Mouse (Mus musculus) stomach, embryonic 15.5 days (tissue): ENCODE data around the gene Cd5. TPM values are rescaled to one million over a fixed set of nuclear protein-coding genes. Genes with fewer than 3 reads are reported as not detected.
A peak's percentile ranks its signal among the peaks of the same experiment; 100 is the strongest.

Experiments
- ATAC-seq: fragments of 200-750 bp; cut with Nextera tagmentation; 2 replicates; pipeline ENCODE4 v1.8.0; 2017; ENCODE audit warnings: low read depth, moderate number of reproducible peaks, moderate TSS enrichment; ENCODE audit not compliant: insufficient read depth, low FRiP score
- H3K27ac ChIP-seq: fragments of 300-500 bp; sonication (generic); 2 replicates; pipeline ENCODE4 v1.5.1; 2015; ENCODE audit warnings: mild to moderate bottlenecking, inconsistent platforms
- H3K27me3 ChIP-seq: fragments of 300-500 bp; sonication (generic); replicated peaks from 2 replicates; pipeline ENCODE4 v1.6.1; 2015; ENCODE audit warnings: inconsistent platforms
- H3K36me3 ChIP-seq: fragments of 300-500 bp; sonication (generic); 2 replicates; pipeline ENCODE4 v1.6.1; 2015; ENCODE audit warnings: inconsistent platforms
- H3K4me1 ChIP-seq: fragments of 300-500 bp; sonication (generic); 2 replicates; pipeline ENCODE4 v1.6.1; 2015; ENCODE audit warnings: inconsistent platforms
- H3K4me2 ChIP-seq: fragments of 300-500 bp; sonication (generic); 2 replicates; pipeline ENCODE4 v1.6.1; 2015; ENCODE audit warnings: mild to moderate bottlenecking, inconsistent platforms
- H3K4me3 ChIP-seq: fragments of 300-500 bp; sonication (generic); replicated peaks from 2 replicates; pipeline ENCODE4 v1.5.1; 2015; ENCODE audit warnings: inconsistent platforms
- H3K9ac ChIP-seq: fragments of 300-500 bp; sonication (generic); 2 replicates; pipeline ENCODE4 v1.6.1; 2015; ENCODE audit warnings: inconsistent platforms
- H3K9me3 ChIP-seq: fragments of 300-500 bp; sonication (generic); 2 replicates; pipeline ENCODE4 v1.6.1; 2016; ENCODE audit warnings: inconsistent platforms
- WGBS: fragments of 180-500 bp; shearing (Covaris S2); methylation state at CpG from one replicate; pipeline ENCODE4 v1.1.7; 2015; 5-methylcytosine and 5-hydroxymethylcytosine counted together
- polyA plus RNA-seq: library from polyadenylated mRNA; unstranded; fragments of >200 nt; fragmentation: Nextera tagmentation; extraction: Ambion mirVana; gene quantifications from 2 replicates; pipeline ENCODE4 v1.2.1, GENCODE M21; 2015

Gene Cd5
- polyA plus RNA-seq, 1 experiment from 2014 or later: 1.9 TPM

DNA sequence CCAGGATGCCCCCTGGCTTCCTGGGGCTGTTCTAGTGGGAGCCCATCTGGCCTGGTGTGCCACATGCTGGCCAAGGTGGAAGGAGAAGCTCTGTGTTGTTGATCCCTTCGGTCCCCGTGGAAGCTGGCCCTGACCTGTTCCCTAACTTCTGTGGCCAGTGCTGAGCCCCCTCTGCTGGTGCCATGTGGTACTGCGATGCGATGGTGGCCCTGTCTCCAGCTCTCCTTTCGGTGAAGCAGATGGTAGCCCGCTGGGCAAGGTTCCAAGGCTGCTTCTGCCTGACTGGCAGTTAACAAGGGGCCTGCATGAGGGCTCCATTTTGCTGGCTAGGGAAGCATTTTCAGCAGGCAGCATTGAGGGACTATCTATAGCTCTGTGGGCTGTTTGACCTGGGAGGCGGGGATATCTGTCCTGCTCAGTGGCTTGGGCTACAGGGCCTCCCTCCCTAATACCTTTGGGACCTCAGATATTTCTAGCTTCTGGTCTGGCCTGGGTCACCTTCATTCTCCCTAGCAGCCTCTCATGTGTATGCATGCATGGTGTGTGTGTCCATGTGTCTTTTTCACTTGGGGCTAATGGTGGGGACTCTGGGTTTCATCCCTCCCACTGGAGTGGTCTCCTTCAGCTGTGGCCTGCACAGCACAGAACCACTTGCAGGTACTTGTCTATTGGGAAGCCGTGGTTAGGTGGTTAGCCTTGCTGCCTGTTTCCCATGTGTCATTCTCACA is 29.3 kb downstream of the Cd5 start:
- Histone ChIP-seq H3K4me3 (no peak overlapping the region), H3K9ac (no peak overlapping the region), H3K4me2 (no peak overlapping the region), H3K27ac (peak overlapping the region; percentile 27; the same call in 1 of the 2 replicates), H3K36me3 (peaks cover 46% of the 10 kb centered on the region), H3K9me3 (no peaks in the 10 kb centered on the region), H3K4me1 (peaks cover 13% of the 10 kb centered on the region), H3K27me3 (no peaks in the 10 kb centered on the region)
- WGBS: 19% methylated on average over 8 of the region's 8 CpGs
- ATAC-seq: peak; percentile 63

- Histone ChIP-seq H3K9me3 (no peaks in the 10 kb centered on the region), H3K9ac (no peak overlapping the region), H3K27me3 (no peaks in the 10 kb centered on the region), H3K4me1 (peaks cover 13% of the 10 kb centered on the region), H3K4me3 (no peak overlapping the region), H3K27ac (peak overlapping the region; percentile 27; the same call in 1 of the 2 replicates), H3K36me3 (peaks cover 42% of the 10 kb centered on the region), H3K4me2 (no peak overlapping the region)
- 86% methylated on average over 6 of the region's 6 CpGs for WGBS
- ATAC-seq: no peak
Observed at GRCm38 (mm10) chr19:10708900-10709299, 29.9 kb downstream of the Cd5 start.

DNA sequence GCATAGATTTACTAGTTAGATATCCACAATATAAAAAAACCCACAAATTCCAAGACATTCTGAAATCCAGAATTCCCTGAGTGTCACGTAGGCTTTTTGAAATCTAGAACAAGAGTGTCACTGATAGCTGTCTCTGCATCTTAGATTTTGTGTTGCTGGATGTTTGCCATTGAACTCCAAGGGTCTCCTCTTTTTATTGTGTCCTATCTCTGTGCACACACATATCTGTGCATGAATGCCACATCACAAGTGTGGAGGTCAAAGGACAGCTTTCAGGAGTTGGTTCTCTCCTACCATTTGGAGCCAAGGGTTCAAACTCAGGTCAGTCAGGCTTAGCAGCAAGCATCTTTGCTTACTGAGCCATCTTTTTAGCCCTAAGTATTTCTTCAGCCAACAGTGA is 30.9 kb downstream of the Cd5 start:
- H3K27me3 ChIP-seq: no peaks in the 10 kb centered on the region
- H3K36me3 ChIP-seq: peaks cover 33% of the 10 kb centered on the region

DNA sequence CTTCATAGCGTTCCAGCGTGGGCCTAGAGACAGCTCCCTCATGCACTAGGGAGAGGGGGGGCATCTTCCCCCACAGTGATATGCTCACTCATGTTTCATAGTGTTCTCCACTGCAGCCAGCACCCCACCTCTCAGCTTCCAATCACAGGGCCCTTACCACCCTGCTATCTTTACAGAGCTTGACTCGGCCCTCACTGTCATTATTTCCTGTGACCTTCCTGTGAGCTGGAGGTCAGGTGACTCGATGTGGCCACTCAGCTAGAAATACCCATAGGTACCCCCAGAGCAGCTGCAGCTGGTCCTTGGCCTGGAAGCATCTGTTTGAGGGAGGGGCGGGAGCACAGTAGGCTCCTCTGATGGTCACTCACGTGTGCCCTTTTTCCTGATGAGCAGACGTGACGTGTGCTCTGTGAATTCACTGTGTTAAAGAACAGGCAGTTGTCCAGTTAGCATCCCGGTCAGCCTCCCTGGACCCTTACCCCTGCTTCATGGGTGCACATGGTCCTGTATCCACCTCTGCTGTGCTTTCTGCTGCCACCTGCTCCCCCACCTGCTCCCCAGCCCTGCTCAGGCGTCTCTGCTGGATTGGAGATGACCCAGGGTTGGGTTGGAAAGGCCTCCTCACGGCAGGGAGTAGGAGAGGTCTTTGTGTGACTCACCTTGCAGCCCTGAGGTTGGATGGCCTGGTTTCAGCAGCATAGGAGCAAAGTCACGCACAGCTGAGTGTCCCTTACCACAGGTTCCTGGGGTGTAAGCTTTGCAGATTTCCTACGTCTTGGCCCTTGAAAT is 31.5 kb downstream of the Cd5 start:
- Histone ChIP-seq H3K9me3 (no peaks in the 10 kb centered on the region), H3K27me3 (no peaks in the 10 kb centered on the region), H3K4me2 (no peak overlapping the region), H3K36me3 (peaks cover 27% of the 10 kb centered on the region), H3K9ac (no peak overlapping the region), H3K4me1 (peaks cover 16% of the 10 kb centered on the region), H3K27ac (no peak overlapping the region), H3K4me3 (no peak overlapping the region)
- no peak for ATAC-seq
- 76% methylated on average over 13 of the region's 13 CpGs for WGBS

More for the DNA sequence above, 30.9 kb downstream of the Cd5 start:
- H3K9ac ChIP-seq: no peak overlapping the region
- whole genome bisulfite sequencing: 89% methylated on average over 1 of the region's 1 CpGs
- no peaks in the 10 kb centered on the region for H3K9me3 ChIP-seq
- H3K4me2 ChIP-seq: no peak overlapping the region
- H3K4me1 ChIP-seq: peaks cover 16% of the 10 kb centered on the region
- no peak overlapping the region for H3K27ac ChIP-seq
- no peak for ATAC-seq
- H3K4me3 ChIP-seq: no peak overlapping the region

DNA sequence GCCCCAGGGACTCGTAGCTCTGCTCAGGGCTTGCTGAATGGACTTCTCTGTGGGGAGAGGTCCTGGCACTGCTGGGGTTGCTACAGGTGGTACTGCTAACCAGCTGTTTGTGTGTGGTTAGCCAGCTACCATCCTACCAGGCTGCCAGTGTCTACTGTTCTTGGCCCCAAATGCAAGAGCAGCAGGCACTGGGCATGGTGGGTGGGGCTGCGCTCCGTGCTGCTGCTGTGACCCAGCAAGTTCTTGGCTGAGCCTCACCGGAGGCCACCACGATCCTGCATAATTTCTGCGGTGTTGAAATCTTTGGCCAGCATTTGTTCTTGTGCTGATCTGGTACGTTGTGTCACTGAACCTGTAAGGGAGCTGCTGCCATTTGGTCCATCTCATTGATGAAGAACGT is 35.3 kb downstream of the Cd5 start:
- Histone ChIP-seq H3K9ac (no peak overlapping the region), H3K4me3 (no peak overlapping the region), H3K27me3 (no peaks in the 10 kb centered on the region), H3K4me2 (no peak overlapping the region), H3K36me3 (peaks cover 15% of the 10 kb centered on the region), H3K4me1 (peaks cover 24% of the 10 kb centered on the region), H3K9me3 (no peaks in the 10 kb centered on the region), H3K27ac (no peak overlapping the region)
- no peak for ATAC-seq
- WGBS: 86% methylated on average over 8 of the region's 8 CpGs

DNA sequence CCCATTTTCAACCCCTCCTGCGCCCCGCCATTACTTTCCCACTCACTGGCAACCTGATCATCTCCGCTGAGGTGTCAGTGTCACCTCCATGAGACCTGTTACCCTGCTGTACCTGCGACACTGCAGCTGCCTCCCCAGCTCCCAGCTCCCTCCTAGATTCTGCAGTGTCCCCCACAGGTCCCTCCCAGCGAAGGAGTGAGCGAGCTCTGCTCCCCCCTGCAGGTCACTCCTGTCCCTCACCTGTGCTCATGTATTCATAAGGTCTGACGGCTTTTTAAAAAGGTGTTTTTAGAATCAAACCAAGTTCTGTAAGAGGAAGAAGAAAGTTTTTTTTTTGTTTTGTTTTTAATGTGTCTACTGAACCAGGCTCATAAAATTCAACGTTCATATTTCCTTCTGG is 36.7 kb downstream of the Cd5 start:
- ATAC-seq: no peak
- no peak overlapping the region for H3K9ac ChIP-seq
- H3K27me3 ChIP-seq: no peaks in the 10 kb centered on the region
- peaks cover 37% of the 10 kb centered on the region for H3K4me1 ChIP-seq
- H3K27ac ChIP-seq: no peak overlapping the region
- no peaks in the 10 kb centered on the region for H3K9me3 ChIP-seq
- WGBS: 74% methylated on average over 8 of the region's 8 CpGs
- H3K4me2 ChIP-seq: no peak overlapping the region
- peaks cover 8% of the 10 kb centered on the region; the same call in 1 of the 2 replicates for H3K36me3 ChIP-seq
- H3K4me3 ChIP-seq: no peak overlapping the region

DNA sequence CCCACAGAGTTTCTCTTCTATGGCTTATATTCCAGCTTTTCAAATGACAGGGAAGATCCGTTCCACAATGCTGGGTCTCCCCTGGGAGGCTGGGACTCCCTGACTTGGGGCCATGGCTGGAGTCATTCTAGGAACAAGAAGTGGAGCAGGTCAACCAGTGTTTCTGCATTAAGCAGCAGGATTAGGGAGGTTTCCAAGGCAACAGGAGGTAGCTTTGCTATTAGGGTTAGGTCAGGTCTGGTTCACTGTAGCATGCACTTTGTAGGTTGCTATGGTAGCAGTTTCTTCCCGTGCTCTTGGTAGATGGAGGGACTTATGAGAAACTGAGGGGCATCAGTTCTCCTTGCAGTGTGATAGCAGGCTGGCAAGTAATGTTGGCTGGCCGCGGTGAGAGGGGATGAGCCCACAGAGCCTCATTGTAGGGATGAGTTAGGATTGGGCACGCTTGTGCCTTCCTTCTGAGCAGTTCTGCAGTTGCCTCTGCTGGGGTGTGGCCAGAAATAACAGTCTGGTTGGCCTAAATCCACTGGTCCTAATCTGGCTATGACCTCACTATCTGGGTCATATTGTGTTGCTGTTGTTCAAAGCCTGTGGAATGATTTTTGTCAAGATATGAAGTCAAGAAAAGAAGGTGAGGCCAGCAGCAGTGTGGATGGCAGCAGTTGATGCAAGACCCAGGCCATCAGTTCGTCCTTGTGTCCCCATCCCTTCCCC is 37.6 kb downstream of the Cd5 start:
- H3K27ac ChIP-seq: peak overlapping the region; percentile 40
- 71% methylated on average over 6 of the region's 6 CpGs for WGBS
- H3K27me3 ChIP-seq: no peaks in the 10 kb centered on the region
- H3K4me1 ChIP-seq: peaks cover 45% of the 10 kb centered on the region
- ATAC-seq: no peak
- no peak overlapping the region for H3K4me3 ChIP-seq
- H3K36me3 ChIP-seq: no peaks in the 10 kb centered on the region
- H3K9ac ChIP-seq: no peak overlapping the region
- no peaks in the 10 kb centered on the region for H3K9me3 ChIP-seq
- H3K4me2 ChIP-seq: no peak overlapping the region

GRCm38 (mm10) chr19:10699851-10700250 is 39.0 kb downstream of the Cd5 start:
- 17% methylated on average over 9 of the region's 9 CpGs for WGBS
- Histone ChIP-seq H3K27me3 (no peaks in the 10 kb centered on the region), H3K9ac (no peak overlapping the region), H3K36me3 (no peaks in the 10 kb centered on the region), H3K4me3 (no peak overlapping the region), H3K4me1 (peaks cover 56% of the 10 kb centered on the region), H3K4me2 (peak overlapping the region; percentile 27), H3K9me3 (no peaks in the 10 kb centered on the region), H3K27ac (peak overlapping the region; percentile 83)
- ATAC-seq: peak; percentile 87

- no peak overlapping the region for H3K4me3 ChIP-seq
- H3K9ac ChIP-seq: no peak overlapping the region
- no peak for ATAC-seq
- no peaks in the 10 kb centered on the region for H3K36me3 ChIP-seq
- WGBS: 77% methylated on average over 9 of the region's 9 CpGs
- H3K4me1 ChIP-seq: peaks cover 57% of the 10 kb centered on the region
- H3K27ac ChIP-seq: peak overlapping the region; percentile 83
- no peaks in the 10 kb centered on the region for H3K9me3 ChIP-seq
- no peaks in the 10 kb centered on the region for H3K27me3 ChIP-seq
- no peak overlapping the region for H3K4me2 ChIP-seq
Observed at GRCm38 (mm10) chr19:10698131-10698991, 40.4 kb downstream of the Cd5 start.

DNA sequence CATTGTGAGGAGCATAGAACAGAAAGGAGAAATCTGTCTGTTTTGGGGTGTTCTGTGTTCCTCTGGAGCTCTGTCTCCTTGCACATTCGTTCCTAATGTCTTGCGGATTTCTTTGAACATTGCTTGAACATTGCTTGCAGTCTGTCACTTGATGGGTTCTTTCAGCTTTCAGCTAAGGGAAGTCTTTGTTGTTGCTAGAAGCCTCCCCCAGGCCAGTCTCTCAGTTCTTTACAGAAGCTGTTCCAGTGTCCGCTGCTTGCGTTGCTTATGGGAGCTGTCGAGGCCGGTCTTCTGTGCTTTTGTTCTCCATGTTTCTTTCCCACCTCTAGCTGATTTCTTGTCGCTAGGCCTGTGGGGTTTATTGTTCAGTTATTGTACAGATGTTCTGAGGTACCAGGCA is 43.0 kb downstream of the Cd5 start:
- Histone ChIP-seq H3K27me3 (no peaks in the 10 kb centered on the region), H3K27ac (peak overlapping the region; percentile 40; the same call in 1 of the 2 replicates), H3K4me1 (peaks cover 65% of the 10 kb centered on the region), H3K9me3 (no peaks in the 10 kb centered on the region), H3K4me2 (no peak overlapping the region), H3K4me3 (no peak overlapping the region), H3K9ac (no peak overlapping the region), H3K36me3 (no peaks in the 10 kb centered on the region)
- no peak for ATAC-seq
- 62% methylated on average over 7 of the region's 7 CpGs for WGBS

DNA sequence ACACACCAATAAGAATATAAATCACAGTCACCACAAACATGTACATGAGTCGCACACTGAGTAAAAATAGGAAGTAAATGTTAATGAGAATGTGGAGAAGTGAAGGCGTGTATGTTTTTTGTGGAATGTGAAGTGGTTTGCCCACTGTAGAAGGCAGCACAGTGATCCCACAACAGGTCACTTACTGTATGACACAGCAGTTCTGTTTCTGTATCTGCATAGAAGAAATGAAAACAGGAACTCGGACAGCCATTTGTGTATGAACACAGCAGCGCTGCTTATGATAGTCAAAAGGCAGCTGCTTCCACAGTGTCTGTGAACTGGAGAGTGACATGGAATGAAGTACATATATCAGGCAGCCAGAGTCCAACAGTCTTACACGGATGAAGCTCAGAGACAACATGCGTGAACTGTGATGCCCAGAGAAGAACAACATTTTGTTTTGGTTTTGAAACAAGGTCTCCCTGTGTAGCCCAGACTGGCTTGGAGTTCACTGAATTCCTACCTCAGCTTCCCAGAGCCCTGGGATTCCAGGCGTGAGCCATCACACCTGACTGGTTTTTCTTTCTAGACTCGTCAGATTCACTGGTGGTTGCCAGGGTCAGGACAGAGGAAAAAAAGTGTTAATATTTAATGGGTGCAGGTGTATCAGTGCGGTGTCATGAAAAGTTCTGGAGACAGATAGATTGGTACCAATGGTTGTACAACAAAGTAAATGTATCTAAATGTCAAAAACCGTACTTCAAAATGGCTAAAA is 44.7 kb downstream of the Cd5 start:
- H3K36me3 ChIP-seq: no peaks in the 10 kb centered on the region
- no peak for ATAC-seq
- H3K27me3 ChIP-seq: no peaks in the 10 kb centered on the region
- no peak overlapping the region for H3K4me2 ChIP-seq
- H3K9me3 ChIP-seq: no peaks in the 10 kb centered on the region
- no peak overlapping the region for H3K4me3 ChIP-seq
- WGBS: 80% methylated on average over 10 of the region's 10 CpGs
- H3K9ac ChIP-seq: no peak overlapping the region
- no peak overlapping the region for H3K27ac ChIP-seq
- peaks cover 70% of the 10 kb centered on the region for H3K4me1 ChIP-seq
